Mouse (Mus musculus): ENCODE data around the gene Hsd11b1.

The Hsd11b1 gene

GRCm38 (mm10) chr1:193263955-193264598, at the start of gene Hsd11b1:
Gene Hsd11b1, minus strand, starts transcription at chr1:193264075.
- no peak for TF ChIP-seq GATA4 (IDR thresholded peaks at IDR 0.05; ENCODE audit: insufficient replicate concordance, low read length)

- TF ChIP-seq GATA4 (IDR thresholded peaks at IDR 0.05; ENCODE audit: insufficient replicate concordance, low read length), result no peak
Measured at GRCm38 (mm10) chr1:193311596-193311995, 47.7 kb upstream of the Hsd11b1 start.

- no peak for TF ChIP-seq GATA4 (IDR thresholded peaks at IDR 0.05; ENCODE audit: insufficient replicate concordance, low read length)
Measured at GRCm38 (mm10) chr1:193310519-193311085, 46.7 kb upstream of the Hsd11b1 start.

- no peak for TF ChIP-seq GATA4 (IDR thresholded peaks at IDR 0.05; ENCODE audit: insufficient replicate concordance, low read length)
Measured at GRCm38 (mm10) chr1:193309785-193310518, 46.1 kb upstream of the Hsd11b1 start.

- TF ChIP-seq GATA4 (IDR thresholded peaks at IDR 0.05; ENCODE audit: insufficient replicate concordance, low read length), result no peak
Measured at GRCm38 (mm10) chr1:193306832-193307231, 43.0 kb upstream of the Hsd11b1 start.

- no peak for TF ChIP-seq GATA4 (IDR thresholded peaks at IDR 0.05; ENCODE audit: insufficient replicate concordance, low read length)
Measured at GRCm38 (mm10) chr1:193305386-193305785, 41.5 kb upstream of the Hsd11b1 start.

- no peak for TF ChIP-seq GATA4 (IDR thresholded peaks at IDR 0.05; ENCODE audit: insufficient replicate concordance, low read length)
Measured at GRCm38 (mm10) chr1:193303096-193303495, 39.2 kb upstream of the Hsd11b1 start.

GRCm38 (mm10) chr1:193302093-193302405, 38.2 kb upstream of the Hsd11b1 start:
- TF ChIP-seq GATA4 (IDR thresholded peaks at IDR 0.05; ENCODE audit: insufficient replicate concordance, low read length), result no peak

- TF ChIP-seq GATA4 (IDR thresholded peaks at IDR 0.05; ENCODE audit: insufficient replicate concordance, low read length), result no peak
Measured at GRCm38 (mm10) chr1:193301216-193302092, 37.6 kb upstream of the Hsd11b1 start.

GRCm38 (mm10) chr1:193299995-193300394, 36.1 kb upstream of the Hsd11b1 start:
- TF ChIP-seq GATA4 (IDR thresholded peaks at IDR 0.05; ENCODE audit: insufficient replicate concordance, low read length), result no peak

GRCm38 (mm10) chr1:193298141-193298765, 34.4 kb upstream of the Hsd11b1 start:
- no peak for TF ChIP-seq GATA4 (IDR thresholded peaks at IDR 0.05; ENCODE audit: insufficient replicate concordance, low read length)

- no peak for TF ChIP-seq GATA4 (IDR thresholded peaks at IDR 0.05; ENCODE audit: insufficient replicate concordance, low read length)
Measured at GRCm38 (mm10) chr1:193295920-193296319, 32.0 kb upstream of the Hsd11b1 start.

GRCm38 (mm10) chr1:193293926-193294325, 30.1 kb upstream of the Hsd11b1 start:
- no peak for TF ChIP-seq GATA4 (IDR thresholded peaks at IDR 0.05; ENCODE audit: insufficient replicate concordance, low read length)

- no peak for TF ChIP-seq GATA4 (IDR thresholded peaks at IDR 0.05; ENCODE audit: insufficient replicate concordance, low read length)
Measured at GRCm38 (mm10) chr1:193293039-193293438, 29.2 kb upstream of the Hsd11b1 start.

- no peak for TF ChIP-seq GATA4 (IDR thresholded peaks at IDR 0.05; ENCODE audit: insufficient replicate concordance, low read length)
Measured at GRCm38 (mm10) chr1:193290686-193291085, 26.8 kb upstream of the Hsd11b1 start.

Data from liver, adult (tissue).